ENCODE assay signal across 9 mouse cellular contexts in the genomic region with DNA sequence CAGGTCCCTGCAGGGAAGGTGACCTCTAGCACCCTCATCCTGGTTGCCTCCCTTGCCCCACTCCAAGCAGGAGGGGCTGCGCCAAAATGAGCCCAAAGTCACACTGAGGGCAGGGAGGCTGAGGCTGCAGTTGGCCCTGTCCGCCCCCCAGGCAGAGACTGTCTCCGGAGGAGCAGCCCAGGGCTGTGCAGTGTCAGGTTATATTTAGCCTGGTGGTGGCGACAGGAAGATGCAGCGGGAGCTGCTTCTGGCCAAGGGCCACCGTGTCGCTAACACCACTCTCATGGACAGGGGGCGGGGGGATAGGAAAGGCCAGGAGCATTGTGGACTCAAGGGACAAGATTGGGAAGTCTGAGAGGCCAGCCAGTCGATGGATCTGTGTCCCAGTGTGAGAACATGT. TPM values are rescaled to one million over a fixed set of nuclear protein-coding genes. Genes with fewer than 3 reads are reported as not detected.
DNase-seq lines count a peak whose midpoint lies in the region; ATAC-seq lines count a peak whose summit lies in the region.
"Had no signal": no experiment of that assay in that cellular context is flagged by ENCODE, and none has a peak within 500 bp of the region (broad histone marks: within the 10 kb centered on the region; RNA-seq: fewer than 3 reads in every experiment).

No protein-coding gene starts in this region.

- H3K9me3 ChIP-seq in kidney, embryonic 16.5 days (ENCODE audit: low read length) = no peaks in the 10 kb centered on the region
- no peaks in the 10 kb centered on the region for H3K9me3 ChIP-seq in lung, embryonic 16.5 days (ENCODE audit: control insufficient read depth, low read length)

- H3K4me3 ChIP-seq in kidney, embryonic 16.5 days (ENCODE audit: low read length) = no peak overlapping the region
- H3K4me3 ChIP-seq in lung, embryonic 16.5 days (ENCODE audit: low read length) = no peak overlapping the region

- no peak overlapping the region for H3K9ac ChIP-seq in kidney, embryonic 16.5 days (replicated peaks; ENCODE audit: low read length)
- H3K9ac ChIP-seq in lung, embryonic 16.5 days (ENCODE audit: low read length) = no peak overlapping the region

- 19% methylated on average over 9 of the region's 9 CpGs for WGBS in kidney, embryonic 16.5 days
- 15% methylated on average over 9 of the region's 9 CpGs for WGBS in lung, embryonic 16.5 days

- H3K36me3 ChIP-seq in kidney, embryonic 16.5 days (ENCODE audit: insufficient read depth, low read length) = no peaks in the 10 kb centered on the region
- no peaks in the 10 kb centered on the region for H3K36me3 ChIP-seq in lung, embryonic 16.5 days (ENCODE audit: control insufficient read depth, insufficient read depth, low read length)

- intact Hi-C loops in heart, postnatal 10 days (cut with DNase I) = loop anchor here (2.0 kb wide), 1 partner anchor 55 kb away; a partner anchor contains a TSS

- H3K27ac ChIP-seq in kidney, embryonic 16.5 days (ENCODE audit: low read length) = no peak overlapping the region
- peak overlapping the region; percentile 3 for H3K27ac ChIP-seq in lung, embryonic 16.5 days (ENCODE audit: low read length)

- no peak for DNase-seq in kidney, adult 11 months
- peak; percentile 98 for DNase-seq in heart, adult 11 months
- peak; percentile 86 to 90 for DNase-seq in heart, postnatal 10 days
- no peak for DNase-seq in gastrocnemius, postnatal 4 days (ENCODE audit: low spot score in 2 of 2)
- DNase-seq in embryo, embryonic 9.5 days (ENCODE audit: extremely low spot score) = no peak

- H3K4me2 ChIP-seq in kidney, embryonic 16.5 days (replicated peaks; ENCODE audit: low read depth, low read length) = no peak overlapping the region
- H3K4me2 ChIP-seq in lung, embryonic 16.5 days (ENCODE audit: low read depth, low read length) = no peak overlapping the region

- peak; percentile 50 for ATAC-seq in kidney, embryonic 16.5 days (ENCODE audit: low FRiP score, low TSS enrichment)
- peak; percentile 84 for ATAC-seq in lung, embryonic 16.5 days (ENCODE audit: low read depth)
- no peak for ATAC-seq in inflammation-experienced regulatory T-cells, adult 6 months

- peaks cover 18% of the 10 kb centered on the region for H3K4me1 ChIP-seq in kidney, embryonic 16.5 days (ENCODE audit: insufficient read depth, low read length)
- H3K4me1 ChIP-seq in lung, embryonic 16.5 days (replicated peaks; ENCODE audit: control insufficient read depth, insufficient read depth, low read length) = peaks cover 33% of the 10 kb centered on the region

- H3K27me3 ChIP-seq in kidney, embryonic 16.5 days (ENCODE audit: insufficient read depth, low read length) = no peaks in the 10 kb centered on the region
- no peaks in the 10 kb centered on the region for H3K27me3 ChIP-seq in lung, embryonic 16.5 days (ENCODE audit: control insufficient read depth, insufficient read depth, low read depth, low read length)

RNA-seq across cellular contexts. Expression of a gene that starts 14.0 kb away (rescaled TPM):
- 5.9 and 6.5 TPM in 2 replicates for polyA plus RNA-seq in kidney, embryonic 16.5 days (2015; fragmentation: Nextera tagmentation; extraction: Ambion mirVana)
- total RNA-seq in heart, postnatal 10 days (2021) = 10 to 100 TPM; 90.5 to 93.9 TPM
- 5.6 and 6.5 TPM in 2 replicates for polyA plus RNA-seq in lung, embryonic 16.5 days (2015; fragmentation: Nextera tagmentation; extraction: Ambion mirVana)
- under 1 TPM in 2 of 3 experiments, not detected in 1; 0.38 to 0.47 TPM for polyA plus RNA-seq in inflammation-experienced regulatory T-cells, adult 6 months (2017; shearing (Covaris generic))
- 10 to 100 TPM; 22.4 to 24.6 TPM for total RNA-seq in gastrocnemius, postnatal 4 days (2021)

RNA-seq across cellular contexts. Expression of a gene that starts 27.2 kb away (rescaled TPM):
- polyA plus RNA-seq in kidney, embryonic 16.5 days (2015; fragmentation: Nextera tagmentation; extraction: Ambion mirVana) = 19.7 and 20.3 TPM in 2 replicates
- 10 to 100 TPM; 44.0 to 44.4 TPM for total RNA-seq in heart, postnatal 10 days (2021)
- polyA plus RNA-seq in lung, embryonic 16.5 days (2015; fragmentation: Nextera tagmentation; extraction: Ambion mirVana) = 18.9 and 19.8 TPM in 2 replicates
- polyA plus RNA-seq in inflammation-experienced regulatory T-cells, adult 6 months (2017; shearing (Covaris generic)) = under 1 TPM in 2 of 3 experiments, not detected in 1; 0.08 to 0.17 TPM
- 10 to 100 TPM; 10.4 to 11.7 TPM for total RNA-seq in gastrocnemius, postnatal 4 days (2021)
- total RNA-seq: hematopoietic stem cell, adult 5-6 weeks had no signal

RNA-seq across cellular contexts. Expression of a gene that starts 54.6 kb away (rescaled TPM):
- polyA plus RNA-seq in kidney, embryonic 16.5 days (2015; fragmentation: Nextera tagmentation; extraction: Ambion mirVana) = 1.0 and 1.7 TPM in 2 replicates
- total RNA-seq in heart, postnatal 10 days (2021) = under 1 TPM; 0.62 to 0.89 TPM
- polyA plus RNA-seq in lung, embryonic 16.5 days (2015; fragmentation: Nextera tagmentation; extraction: Ambion mirVana) = 0.46 and 0.49 TPM in 2 replicates
- 1 to 10 TPM; 1.1 to 1.7 (median 1.4) TPM for polyA plus RNA-seq in inflammation-experienced regulatory T-cells, adult 6 months (2017; shearing (Covaris generic))
- under 1 TPM; 0.67 to 0.86 TPM for total RNA-seq in gastrocnemius, postnatal 4 days (2021)

RNA-seq across cellular contexts. Expression of a gene that starts 56.1 kb away (rescaled TPM):
- 76.1 and 80.3 TPM in 2 replicates for polyA plus RNA-seq in kidney, embryonic 16.5 days (2015; fragmentation: Nextera tagmentation; extraction: Ambion mirVana)
- total RNA-seq in heart, postnatal 10 days (2021) = 10 to 100 TPM; 85.0 to 88.5 TPM
- 48.0 and 51.4 TPM in 2 replicates for polyA plus RNA-seq in lung, embryonic 16.5 days (2015; fragmentation: Nextera tagmentation; extraction: Ambion mirVana)
- 10 to 100 TPM; 15.5 to 26.5 (median 20.9) TPM for polyA plus RNA-seq in inflammation-experienced regulatory T-cells, adult 6 months (2017; shearing (Covaris generic))
- 10 to 100 TPM; 48.0 to 51.9 TPM for total RNA-seq in gastrocnemius, postnatal 4 days (2021)

Comparison
In these comparisons a context has a peak if more than half of its experiments do, and no peak if none do; other contexts are left out.
1. DNase-seq: peak in heart, adult 11 months (single experiment) and heart, postnatal 10 days (2 of 2); none in kidney, adult 11 months (single experiment), gastrocnemius, postnatal 4 days (0 of 2) and embryo, embryonic 9.5 days (single experiment).
2. RNA of a gene that starts 27.2 kb away (polyA plus RNA-seq): 18.9 to 19.8 TPM in lung, embryonic 16.5 days and 19.7 to 20.3 TPM in kidney, embryonic 16.5 days; 0.08 to 0.17 TPM in inflammation-experienced regulatory T-cells, adult 6 months; every median in the first group is over 10 times any median in the second.